Mouse (Mus musculus): ENCODE data around the gene Prpf3. TPM values are rescaled to one million over a fixed set of nuclear protein-coding genes. Genes with fewer than 3 reads are reported as not detected.
A peak's percentile ranks its signal among the peaks of the same experiment; 100 is the strongest.
"Not testable (repeated sequence)": the region's sequence is repeated elsewhere in the genome, so short reads cannot be mapped to it uniquely, and the experiment has no call there.

The Prpf3 gene
- polyA plus RNA-seq, 1 experiment from 2014 or later, result 80.7 TPM

DNA sequence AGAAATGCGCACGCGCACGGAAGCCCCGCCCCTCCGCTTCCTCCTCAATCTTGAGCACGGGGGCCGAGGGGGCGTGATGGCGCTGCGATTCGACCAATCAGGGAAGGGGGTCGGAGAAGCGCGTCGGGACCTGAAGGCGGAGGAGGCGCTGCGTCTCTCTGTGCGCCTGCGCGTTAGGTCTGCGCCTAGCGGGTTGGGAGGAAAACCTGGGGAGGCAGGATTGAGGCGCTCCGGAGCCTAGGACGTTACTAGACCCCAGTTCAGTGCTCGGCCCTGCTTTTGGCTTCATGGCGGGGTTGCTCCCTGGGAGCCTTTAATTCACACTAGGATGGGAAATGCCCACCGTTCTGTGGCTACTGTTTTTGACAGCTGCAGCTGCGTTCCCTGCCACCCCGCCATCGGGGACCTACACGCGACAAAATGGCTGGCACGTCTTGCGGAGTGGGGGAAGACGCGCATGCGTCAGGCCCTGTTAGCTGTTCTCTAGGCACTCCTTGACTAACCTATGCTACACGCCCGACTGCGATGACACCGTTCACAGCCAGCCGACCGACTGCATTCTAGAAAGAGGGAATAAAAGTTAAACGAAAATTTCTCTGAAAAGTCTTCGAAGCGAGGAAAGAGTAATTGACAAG lies 36.2 kb downstream of the Prpf3 start:
- no peaks in the 10 kb centered on the region for H3K9me3 ChIP-seq (ENCODE audit: control insufficient read depth, low read length)
- DNase-seq (ENCODE audit: low spot score) (peak; percentile 100), ATAC-seq (ENCODE audit: insufficient number of reproducible peaks, low FRiP score, low TSS enrichment, low read depth) (peak; percentile 95)
- WGBS, result under 1% methylated on average over 49 of the region's 49 CpGs
- H3K4me1 ChIP-seq (ENCODE audit: control insufficient read depth, insufficient read depth, low read length), result 0 out of 2 replicates have a peak, but pooled peaks cover 3% of the 10 kb centered on the region
- H3K9ac ChIP-seq (ENCODE audit: low read length), result peak overlapping the region; percentile 72
- H3K4me3 ChIP-seq (ENCODE audit: low read depth, low read length), result peak overlapping the region; percentile 77
- no peaks in the 10 kb centered on the region for H3K36me3 ChIP-seq (ENCODE audit: control insufficient read depth, insufficient read depth, low read length)
- H3K4me2 ChIP-seq (ENCODE audit: low read depth, severe bottlenecking), result peak overlapping the region; percentile 50
- H3K27ac ChIP-seq (replicated peaks; ENCODE audit: low read depth, low read length), result peak overlapping the region; percentile 99
- H3K27me3 ChIP-seq (ENCODE audit: control insufficient read depth, insufficient read depth, low read length), result no peaks in the 10 kb centered on the region

DNA sequence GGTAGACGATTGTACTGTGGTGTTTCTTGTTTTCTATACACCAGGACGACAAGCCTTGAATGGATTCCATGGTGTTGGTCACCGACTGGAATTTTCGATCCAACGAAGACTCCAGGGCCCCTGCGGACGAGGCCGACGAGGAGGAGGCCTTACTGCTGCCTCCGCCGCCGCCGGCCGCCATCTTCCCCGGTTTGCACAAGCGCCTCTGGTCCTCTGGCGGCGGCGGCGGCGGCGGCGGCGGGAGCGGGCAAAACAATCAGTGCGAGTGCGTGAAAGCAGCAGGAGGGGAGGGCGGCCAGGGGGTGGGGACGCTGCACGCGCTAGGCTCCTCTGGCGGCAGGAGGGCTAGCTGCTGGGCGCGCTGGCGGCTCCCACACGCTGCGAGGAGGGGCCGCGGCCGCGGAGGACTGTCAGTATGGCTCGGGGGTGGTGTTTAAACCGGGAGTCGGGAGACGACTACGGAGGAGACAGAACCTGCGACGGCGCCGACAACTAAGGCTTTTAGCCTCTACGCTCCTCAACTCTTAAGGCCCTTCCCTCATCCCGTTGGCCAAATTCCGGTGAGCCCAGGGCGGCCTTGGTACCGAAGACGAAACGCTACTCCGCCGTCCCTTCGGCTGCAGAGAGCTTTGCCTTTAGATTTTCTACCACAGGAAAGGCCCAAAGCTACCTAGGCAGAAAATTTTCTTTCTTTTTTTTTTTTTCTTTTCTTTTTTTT lies 37.0 kb downstream of the Prpf3 start, which contains the start of gene Rprd2:
Gene Rprd2, minus strand, starts transcription at position 293 of the 718 bp plus-strand sequence.
- ATAC-seq (ENCODE audit: insufficient number of reproducible peaks, low FRiP score, low TSS enrichment, low read depth) (peak; percentile 37; the same call in 1 of the 2 replicates), DNase-seq (ENCODE audit: low spot score) (peak; percentile 86)
- Histone ChIP-seq H3K27ac (replicated peaks; ENCODE audit: low read depth, low read length) (peak within 1 kb of the TSS; percentile 99), H3K27me3 (ENCODE audit: control insufficient read depth, insufficient read depth, low read length) (no peaks in the 10 kb centered on the region), H3K4me2 (ENCODE audit: low read depth, severe bottlenecking) (peak within 1 kb of the TSS; percentile 65), H3K4me3 (ENCODE audit: low read depth, low read length) (peak within 1 kb of the TSS; percentile 77), H3K9me3 (ENCODE audit: control insufficient read depth, low read length) (no peaks in the 10 kb centered on the region), H3K36me3 (ENCODE audit: control insufficient read depth, insufficient read depth, low read length) (no peaks in the 10 kb centered on the region), H3K9ac (ENCODE audit: low read length) (peak within 1 kb of the TSS; percentile 98), H3K4me1 (ENCODE audit: control insufficient read depth, insufficient read depth, low read length) (0 out of 2 replicates have a peak, but pooled peaks cover 3% of the 10 kb centered on the region)
- WGBS, result under 1% methylated on average over 59 of the region's 60 CpGs

DNA sequence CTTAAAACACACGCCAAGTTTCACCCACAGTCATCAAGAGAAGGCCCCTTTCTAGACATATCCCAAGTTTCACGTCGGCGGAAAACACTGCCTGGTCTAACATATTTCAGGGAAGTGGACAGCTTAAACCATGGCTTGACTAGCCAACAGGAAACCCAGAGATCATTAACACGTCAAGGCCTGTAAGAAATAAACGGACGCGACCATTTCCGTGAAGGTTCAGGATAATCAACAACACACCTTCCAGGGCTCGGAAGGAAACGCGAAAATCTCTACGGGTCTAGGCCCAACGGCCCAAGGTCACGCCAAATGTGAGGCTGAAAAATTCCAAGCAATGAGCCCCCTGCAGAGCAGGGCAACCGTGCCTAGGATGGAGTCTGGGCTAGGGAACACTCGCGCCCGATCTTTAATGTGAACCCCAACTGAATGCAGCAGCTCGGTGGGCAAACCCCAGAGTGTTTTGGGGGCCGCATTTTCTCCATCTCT lies 37.6 kb downstream of the Prpf3 start:
- Histone ChIP-seq H3K27ac (replicated peaks; ENCODE audit: low read depth, low read length) (peak overlapping the region; percentile 99), H3K4me1 (ENCODE audit: control insufficient read depth, insufficient read depth, low read length) (0 out of 2 replicates have a peak, but pooled peaks cover 3% of the 10 kb centered on the region), H3K27me3 (ENCODE audit: control insufficient read depth, insufficient read depth, low read length) (no peaks in the 10 kb centered on the region), H3K9ac (ENCODE audit: low read length) (peak overlapping the region; percentile 98), H3K4me2 (ENCODE audit: low read depth, severe bottlenecking) (peak overlapping the region; percentile 65), H3K9me3 (ENCODE audit: control insufficient read depth, low read length) (no peaks in the 10 kb centered on the region), H3K4me3 (ENCODE audit: low read depth, low read length) (peak overlapping the region; percentile 77), H3K36me3 (ENCODE audit: control insufficient read depth, insufficient read depth, low read length) (no peaks in the 10 kb centered on the region; the same call in 1 of the 2 replicates)
- peak; percentile 75 for DNase-seq (ENCODE audit: low spot score)
- peak; percentile 7; the same call in 1 of the 2 replicates for ATAC-seq (ENCODE audit: insufficient number of reproducible peaks, low FRiP score, low TSS enrichment, low read depth)
- WGBS, result under 1% methylated on average over 21 of the region's 21 CpGs

DNA sequence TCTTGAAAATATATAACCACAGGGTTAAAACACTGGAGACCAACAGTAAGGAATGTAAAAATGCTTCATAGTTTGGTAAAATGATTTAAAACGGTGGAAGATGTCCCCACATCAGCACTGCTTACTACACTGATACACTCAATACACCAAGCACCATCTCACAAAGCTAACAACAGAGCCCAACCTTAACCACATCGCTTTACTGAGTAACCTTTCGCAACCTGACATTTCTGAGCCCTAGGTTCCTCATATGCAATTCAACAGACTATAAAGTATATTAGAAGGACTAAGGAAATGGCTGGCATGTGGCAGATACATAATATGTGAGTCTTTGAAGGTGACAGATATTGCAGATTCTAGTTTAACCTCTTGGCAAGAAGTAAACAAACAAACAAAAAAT lies 39.0 kb downstream of the Prpf3 start:
- H3K36me3 ChIP-seq (ENCODE audit: control insufficient read depth, insufficient read depth, low read length), result no peaks in the 10 kb centered on the region; the same call in 1 of the 2 replicates
- H3K4me2 ChIP-seq (ENCODE audit: low read depth, severe bottlenecking), result no peak overlapping the region
- no peak for DNase-seq (ENCODE audit: low spot score)
- 0 out of 2 replicates have a peak, but pooled peaks cover 3% of the 10 kb centered on the region for H3K4me1 ChIP-seq (ENCODE audit: control insufficient read depth, insufficient read depth, low read length)
- ATAC-seq (ENCODE audit: insufficient number of reproducible peaks, low FRiP score, low TSS enrichment, low read depth), result no peak
- H3K27me3 ChIP-seq (ENCODE audit: control insufficient read depth, insufficient read depth, low read length), result no peaks in the 10 kb centered on the region
- H3K9me3 ChIP-seq (ENCODE audit: control insufficient read depth, low read length), result no peaks in the 10 kb centered on the region
- H3K9ac ChIP-seq (ENCODE audit: low read length), result no peak overlapping the region
- 95% methylated on average over 3 of the region's 3 CpGs for WGBS
- no peak overlapping the region for H3K4me3 ChIP-seq (ENCODE audit: low read depth, low read length)
- no peak overlapping the region for H3K27ac ChIP-seq (replicated peaks; ENCODE audit: low read depth, low read length)

DNA sequence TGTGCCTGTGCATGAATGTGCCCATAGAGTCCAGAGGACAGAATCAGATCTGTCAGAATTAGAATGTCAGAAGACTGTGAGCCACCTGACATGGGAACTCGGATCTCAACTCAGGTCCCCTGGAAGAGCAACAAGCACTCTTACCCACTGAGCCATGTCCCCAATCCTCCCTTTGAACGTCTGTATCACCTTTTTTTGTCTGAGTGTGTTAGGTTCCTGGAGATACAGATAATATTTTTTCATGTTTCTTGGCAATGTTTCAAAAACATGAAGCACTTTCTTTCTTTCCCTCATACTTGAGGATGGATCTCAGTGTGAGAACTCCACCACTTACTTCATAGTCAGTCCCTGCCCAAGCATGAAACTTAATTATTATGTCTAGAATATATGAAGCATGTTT lies 47.3 kb downstream of the Prpf3 start:
- 85% methylated on average over 2 of the region's 2 CpGs for WGBS
- no peak overlapping the region for H3K9ac ChIP-seq (ENCODE audit: low read length)
- H3K4me1 ChIP-seq (ENCODE audit: control insufficient read depth, insufficient read depth, low read length), result no peaks in the 10 kb centered on the region

DNA sequence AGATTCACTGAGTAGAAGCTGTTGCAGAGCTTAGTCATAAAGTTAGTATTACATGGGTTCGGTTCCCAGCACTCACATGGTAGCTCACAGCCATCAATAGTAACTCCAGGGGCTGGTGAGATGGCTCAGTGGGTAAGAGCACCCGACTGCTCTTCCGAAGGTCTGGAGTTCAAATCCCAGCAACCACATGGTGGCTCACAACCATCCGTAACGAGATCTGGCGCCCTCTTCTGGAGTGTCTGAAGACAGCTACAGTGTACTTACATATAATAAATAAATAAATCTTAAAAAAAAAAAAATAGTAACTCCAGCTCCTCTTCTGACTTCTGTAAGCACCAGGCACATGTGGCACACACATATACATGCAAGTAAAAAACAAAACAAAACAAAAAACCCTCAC lies 48.1 kb downstream of the Prpf3 start:
- H3K4me2 ChIP-seq (ENCODE audit: low read depth, severe bottlenecking); H3K4me3 ChIP-seq (ENCODE audit: low read depth, low read length); H3K36me3 ChIP-seq (ENCODE audit: control insufficient read depth, insufficient read depth, low read length); H3K27ac ChIP-seq (replicated peaks; ENCODE audit: low read depth, low read length); H3K9me3 ChIP-seq (ENCODE audit: control insufficient read depth, low read length); DNase-seq (ENCODE audit: low spot score); H3K27me3 ChIP-seq (ENCODE audit: control insufficient read depth, insufficient read depth, low read length); H3K4me1 ChIP-seq (ENCODE audit: control insufficient read depth, insufficient read depth, low read length); H3K9ac ChIP-seq (ENCODE audit: low read length); ATAC-seq (ENCODE audit: insufficient number of reproducible peaks, low FRiP score, low TSS enrichment, low read depth): not testable (repeated sequence)
- 98% methylated on average over 3 of the region's 6 CpGs for WGBS

More for the DNA sequence above, 47.3 kb downstream of the Prpf3 start:
- peaks cover 7% of the 10 kb centered on the region; the same call in 1 of the 2 replicates for H3K36me3 ChIP-seq (ENCODE audit: control insufficient read depth, insufficient read depth, low read length)
- no peak for DNase-seq (ENCODE audit: low spot score)
- no peak overlapping the region for H3K4me2 ChIP-seq (ENCODE audit: low read depth, severe bottlenecking)
- no peak for ATAC-seq (ENCODE audit: insufficient number of reproducible peaks, low FRiP score, low TSS enrichment, low read depth)
- H3K27ac ChIP-seq (replicated peaks; ENCODE audit: low read depth, low read length), result no peak overlapping the region
- H3K9me3 ChIP-seq (ENCODE audit: control insufficient read depth, low read length), result no peaks in the 10 kb centered on the region
- no peak overlapping the region for H3K4me3 ChIP-seq (ENCODE audit: low read depth, low read length)
- H3K27me3 ChIP-seq (ENCODE audit: control insufficient read depth, insufficient read depth, low read length), result no peaks in the 10 kb centered on the region

DNA sequence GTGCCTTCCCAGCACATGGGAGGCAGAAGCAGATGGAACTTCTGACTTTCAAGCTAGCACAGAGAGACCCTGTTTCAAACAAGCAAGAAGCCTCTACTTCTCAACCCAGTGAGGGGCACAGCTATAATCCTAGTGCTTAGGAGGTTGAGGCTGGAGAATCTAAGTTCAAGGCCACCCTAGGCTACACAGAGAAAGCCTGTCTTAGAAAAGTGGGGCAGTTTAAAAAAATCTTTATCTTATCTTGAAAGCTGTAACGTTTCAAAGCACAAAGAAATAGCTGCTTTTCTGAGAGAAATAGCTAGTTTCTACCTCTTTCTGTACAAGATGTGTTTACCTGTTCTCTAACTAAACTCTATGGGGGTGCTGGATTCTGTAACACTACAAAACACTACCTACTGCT lies 49.0 kb downstream of the Prpf3 start:
- no peak for ATAC-seq (ENCODE audit: insufficient number of reproducible peaks, low FRiP score, low TSS enrichment, low read depth)
- Histone ChIP-seq H3K4me3 (ENCODE audit: low read depth, low read length) (no peak overlapping the region), H3K4me2 (ENCODE audit: low read depth, severe bottlenecking) (no peak overlapping the region), H3K36me3 (ENCODE audit: control insufficient read depth, insufficient read depth, low read length) (peaks cover 7% of the 10 kb centered on the region; the same call in 1 of the 2 replicates), H3K4me1 (ENCODE audit: control insufficient read depth, insufficient read depth, low read length) (no peaks in the 10 kb centered on the region), H3K27ac (replicated peaks; ENCODE audit: low read depth, low read length) (no peak overlapping the region), H3K9ac (ENCODE audit: low read length) (no peak overlapping the region), H3K9me3 (ENCODE audit: control insufficient read depth, low read length) (no peaks in the 10 kb centered on the region), H3K27me3 (ENCODE audit: control insufficient read depth, insufficient read depth, low read length) (no peaks in the 10 kb centered on the region)
- DNase-seq (ENCODE audit: low spot score), result no peak
- WGBS, result 95% methylated on average over 1 of the region's 1 CpGs

DNA sequence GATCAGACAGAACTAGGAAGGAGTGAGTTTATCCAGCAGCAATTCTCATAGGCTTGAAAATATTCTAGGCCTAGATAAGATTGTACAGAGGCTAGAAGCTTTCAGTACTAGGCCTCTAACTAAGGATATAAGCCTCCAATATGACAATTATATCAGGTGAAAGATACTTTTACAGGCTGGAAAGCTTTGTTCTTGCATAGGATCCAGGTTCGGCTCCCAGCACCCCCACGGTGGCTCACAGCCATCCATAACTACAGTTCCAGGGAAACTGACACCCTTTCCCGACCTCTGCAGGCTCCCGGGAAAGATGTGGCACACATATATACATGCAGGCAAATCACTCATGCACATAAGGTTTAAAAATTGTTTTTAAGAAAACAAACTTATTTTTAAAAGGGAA lies 51.8 kb downstream of the Prpf3 start:
- H3K9ac ChIP-seq (ENCODE audit: low read length), result no peak overlapping the region
- peaks cover 7% of the 10 kb centered on the region; the same call in 1 of the 2 replicates for H3K36me3 ChIP-seq (ENCODE audit: control insufficient read depth, insufficient read depth, low read length)
- ATAC-seq (ENCODE audit: insufficient number of reproducible peaks, low FRiP score, low TSS enrichment, low read depth), result no peak
- H3K4me1 ChIP-seq (ENCODE audit: control insufficient read depth, insufficient read depth, low read length), result no peaks in the 10 kb centered on the region
- DNase-seq (ENCODE audit: low spot score), result no peak
- no peak overlapping the region for H3K4me3 ChIP-seq (ENCODE audit: low read depth, low read length)
- no peak overlapping the region for H3K27ac ChIP-seq (replicated peaks; ENCODE audit: low read depth, low read length)
- H3K27me3 ChIP-seq (ENCODE audit: control insufficient read depth, insufficient read depth, low read length), result no peaks in the 10 kb centered on the region
- no peak overlapping the region for H3K4me2 ChIP-seq (ENCODE audit: low read depth, severe bottlenecking)
- WGBS, result 93% methylated on average over 4 of the region's 4 CpGs
- no peaks in the 10 kb centered on the region for H3K9me3 ChIP-seq (ENCODE audit: control insufficient read depth, low read length)

All from limb, embryonic 11.5 days (tissue).